Mouse (Mus musculus) MEL (cell line): ENCODE measurements at regions not wholly inside any gene's neighbourhood (a gene's known extent, or its start where the extent isn't known, plus 50 kb on each side); places are given as distances from the start of the nearest gene placed in this dataset.

Source experiments
- CHD2 ChIP-seq: IDR thresholded peaks from 2 replicates; pipeline ENCODE4 v1.6.1; 2011; ENCODE audit warnings: low read length, improper control_type of control experiment
- CTCF ChIP-seq, 3 experiments: IDR thresholded peaks in 2 of 3; conservative IDR thresholded peaks in 1 of 3; 2 replicates each; pipeline ENCODE4 v1.5.1; 2011 to 2012; ENCODE audit warnings: low read length in 3 of 3, low read depth in 2 of 3, mild to moderate bottlenecking in 2 of 3, improper control_type of control experiment in 1 of 3, inconsistent platforms in 1 of 3, mixed read lengths in 1 of 3, moderate library complexity in 1 of 3; ENCODE audit not compliant: control insufficient read depth in 1 of 3, insufficient read depth in 1 of 3, poor library complexity in 1 of 3, severe bottlenecking in 1 of 3
- E2F4 ChIP-seq: IDR thresholded peaks from 2 replicates; pipeline ENCODE4 v1.6.1; 2011; ENCODE audit warnings: low read depth, low read length, improper control_type of control experiment, borderline replicate concordance
- EP300 ChIP-seq, 2 experiments: IDR thresholded peaks; 2 replicates each; pipeline ENCODE4 v1.6.1; 2011; ENCODE audit warnings: improper control_type of control experiment in 2 of 2, low read length in 2 of 2, low read depth in 1 of 2, mild to moderate bottlenecking in 1 of 2
- MXI1 ChIP-seq: IDR thresholded peaks from 2 replicates; pipeline ENCODE4 v1.6.1; 2011; ENCODE audit warnings: mild to moderate bottlenecking, low read depth, low read length, improper control_type of control experiment
- MYB ChIP-seq: IDR thresholded peaks from 2 replicates; pipeline ENCODE4 v1.6.1; 2011; ENCODE audit warnings: mild to moderate bottlenecking, low read depth, low read length, improper control_type of control experiment
- MYC ChIP-seq: IDR thresholded peaks from 2 replicates; pipeline ENCODE4 v1.6.1; 2011; ENCODE audit warnings: low read depth, mild to moderate bottlenecking, low read length, improper control_type of control experiment, moderate library complexity
- POLR2A ChIP-seq, 2 experiments: IDR thresholded peaks; 2 replicates each; pipeline ENCODE4 v1.6.1; 2011 to 2012; ENCODE audit warnings: low read length in 2 of 2, mild to moderate bottlenecking in 2 of 2, control low read depth in 1 of 2, improper control_type of control experiment in 1 of 2, low read depth in 1 of 2, moderate library complexity in 1 of 2; ENCODE audit not compliant: control insufficient read depth in 1 of 2, insufficient read depth in 1 of 2, poor library complexity in 1 of 2
- SMC3 ChIP-seq: IDR thresholded peaks from 2 replicates; pipeline ENCODE4 v1.6.1; 2011; ENCODE audit warnings: low read depth, low read length, improper control_type of control experiment
- TAL1 ChIP-seq: IDR thresholded peaks from 2 replicates; pipeline ENCODE4 v1.6.1; 2012; ENCODE audit warnings: mild to moderate bottlenecking, inconsistent platforms, low read length, moderate library complexity, mixed read lengths

- TF ChIP-seq MYB, result no peak
- TF ChIP-seq CHD2, result no peak
- TF ChIP-seq POLR2A (IDR thresholded peaks at IDR 0.05; ENCODE audit: control insufficient read depth in 1 of 2, insufficient read depth in 1 of 2, low read depth in 1 of 2, low read length in 2 of 2, poor library complexity in 1 of 2), result no peak
- no peak for TF ChIP-seq CTCF (IDR thresholded peaks at IDR 0.05 in 2 of 3, conservative IDR thresholded peaks at IDR 0.05 in 1 of 3; ENCODE audit: control insufficient read depth in 1 of 3, insufficient read depth in 1 of 3, low read depth in 2 of 3, low read length in 3 of 3, poor library complexity in 1 of 3, severe bottlenecking in 1 of 3)
- TF ChIP-seq SMC3, result no peak
- no peak for TF ChIP-seq MXI1
- no peak for TF ChIP-seq MYC
- TF ChIP-seq EP300 (IDR thresholded peaks at IDR 0.05; ENCODE audit: low read depth in 1 of 2, low read length in 2 of 2), result no peak
- TF ChIP-seq TAL1, result no peak
- no peak for TF ChIP-seq E2F4
Measured at GRCm38 (mm10) chr9:68403516-68403915, 250.1 kb upstream of the Rora start.
